Mouse (Mus musculus) cerebellum, adult 2 months (tissue): ENCODE measurements around the gene Tm9sf2. TPM values are rescaled to one million over a fixed set of nuclear protein-coding genes. Genes with fewer than 3 reads are reported as not detected.

Source experiments
- DNase-seq, 2 experiments: peaks; one replicate each; pipeline ENCODE4 v3.0.0; 2021
- H3K27ac ChIP-seq: fragments of 200-500 bp; 2 replicates; pipeline ENCODE4 v1.5.1; 2012; ENCODE audit warnings: low read length, control low read depth, inconsistent platforms; ENCODE audit not compliant: insufficient read depth
- H3K27me3 ChIP-seq: fragments of 200-500 bp; 2 replicates; pipeline ENCODE4 v1.6.1; 2012; ENCODE audit warnings: inconsistent platforms, mild to moderate bottlenecking, low read length, moderate library complexity; ENCODE audit not compliant: control insufficient read depth, insufficient read depth
- H3K4me1 ChIP-seq: fragments of 200-500 bp; 2 replicates; pipeline ENCODE4 v1.6.1; 2011; ENCODE audit warnings: low read length; ENCODE audit not compliant: control insufficient read depth, insufficient read depth
- H3K4me3 ChIP-seq: fragments of 200-500 bp; replicated peaks from 2 replicates; pipeline ENCODE3; 2011; ENCODE audit warnings: mild to moderate bottlenecking, low read depth, low read length, control low read depth; ENCODE audit not compliant: insufficient read depth
- CTCF ChIP-seq: fragments of 200-500 bp; IDR thresholded peaks from 2 replicates; pipeline ENCODE4 v1.5.1; 2011; ENCODE audit warnings: low read depth, mild to moderate bottlenecking, control low read depth, low read length, moderate library complexity, borderline replicate concordance; ENCODE audit not compliant: insufficient read depth
- POLR2A ChIP-seq: fragments of 200-500 bp; IDR thresholded peaks from 2 replicates; pipeline ENCODE4 v1.6.1; 2011; ENCODE audit warnings: low read length, control low read depth, borderline replicate concordance; ENCODE audit not compliant: insufficient read depth
- WGBS: fragments of 180-500 bp; shearing (Covaris S2); methylation state at CpG from one replicate; pipeline ENCODE4 v1.1.7; 2018; 5-methylcytosine and 5-hydroxymethylcytosine counted together
- polyA plus RNA-seq: library from polyadenylated mRNA; depleted of rRNA; stranded (reverse); fragments of >200 nt; gene quantifications from 2 replicates; pipeline ENCODE4 v1.2.3, GENCODE M21; 2012

The Tm9sf2 gene
- polyA plus RNA-seq, 1 experiment = 81.4 TPM

GRCm38 (mm10) chr14:122168912-122169311 lies 62.1 kb downstream of the Tm9sf2 start:
- H3K27ac ChIP-seq = no peak overlapping the region
- peak in 1 of 2 experiments; percentile 23 for DNase-seq
- no peak for TF ChIP-seq POLR2A
- H3K4me1 ChIP-seq = no peaks in the 10 kb centered on the region; the same call in 1 of the 2 replicates
- H3K4me3 ChIP-seq = no peak overlapping the region
- 18% methylated on average over 7 of the region's 7 CpGs for WGBS
- no peaks in the 10 kb centered on the region for H3K27me3 ChIP-seq

- Histone ChIP-seq H3K27ac (no peak overlapping the region), H3K27me3 (no peaks in the 10 kb centered on the region), H3K4me3 (no peak overlapping the region), H3K4me1 (no peaks in the 10 kb centered on the region; the same call in 1 of the 2 replicates)
- 51% methylated on average over 7 of the region's 7 CpGs for WGBS
- DNase-seq = no peak
- TF ChIP-seq CTCF = no peak
- TF ChIP-seq POLR2A = no peak
Observed at GRCm38 (mm10) chr14:122170202-122170781, 63.5 kb downstream of the Tm9sf2 start.

GRCm38 (mm10) chr14:122171031-122171430 lies 64.2 kb downstream of the Tm9sf2 start:
- WGBS = 89% methylated on average over 7 of the region's 7 CpGs
- no peak for TF ChIP-seq CTCF
- DNase-seq = no peak
- no peak overlapping the region for H3K27ac ChIP-seq
- no peak overlapping the region for H3K4me3 ChIP-seq
- no peaks in the 10 kb centered on the region for H3K27me3 ChIP-seq
- H3K4me1 ChIP-seq = no peaks in the 10 kb centered on the region; the same call in 1 of the 2 replicates

- TF ChIP-seq POLR2A (no peak), CTCF (no peak)
- no peak for DNase-seq
- WGBS = 73% methylated on average over 14 of the region's 14 CpGs
- H3K4me3 ChIP-seq = no peak overlapping the region
- no peak overlapping the region for H3K27ac ChIP-seq
- no peaks in the 10 kb centered on the region for H3K4me1 ChIP-seq
- no peaks in the 10 kb centered on the region for H3K27me3 ChIP-seq
Observed at GRCm38 (mm10) chr14:122176263-122176798, 69.5 kb downstream of the Tm9sf2 start.

- DNase-seq = no peak
- H3K4me1 ChIP-seq = no peaks in the 10 kb centered on the region; the same call in 1 of the 2 replicates
- no peaks in the 10 kb centered on the region for H3K27me3 ChIP-seq
- H3K4me3 ChIP-seq = no peak overlapping the region
- TF ChIP-seq CTCF = no peak
- TF ChIP-seq POLR2A = no peak
- 60% methylated on average over 16 of the region's 16 CpGs for WGBS
- H3K27ac ChIP-seq = no peak overlapping the region
Observed at GRCm38 (mm10) chr14:122179262-122179661, 72.4 kb downstream of the Tm9sf2 start.

GRCm38 (mm10) chr14:122181078-122181814 lies 74.4 kb downstream of the Tm9sf2 start, which contains the start of gene Clybl:
Gene Clybl, plus strand, starts transcription at chr14:122181704.
- Histone ChIP-seq H3K4me1 (no peaks in the 10 kb centered on the region; the same call in 1 of the 2 replicates), H3K4me3 (peak within 1 kb of the TSS; percentile 65), H3K27me3 (no peaks in the 10 kb centered on the region), H3K27ac (0 out of 2 replicates have a peak within 1 kb of the TSS, but pooled peaks have one; percentile 8)
- 5% methylated on average over 45 of the region's 45 CpGs for WGBS
- TF ChIP-seq CTCF = no peak
- peak; percentile 77 for TF ChIP-seq POLR2A
- DNase-seq = peak; percentile 95 to 96

GRCm38 (mm10) chr14:122181815-122182157 lies 74.9 kb downstream of the Tm9sf2 start:
- Histone ChIP-seq H3K4me1 (no peaks in the 10 kb centered on the region; the same call in 1 of the 2 replicates), H3K27ac (0 out of 2 replicates have a peak overlapping the region, but pooled peaks have one; percentile 8), H3K4me3 (peak overlapping the region; percentile 65), H3K27me3 (no peaks in the 10 kb centered on the region)
- DNase-seq = no peak
- TF ChIP-seq CTCF = no peak
- TF ChIP-seq POLR2A = no peak
- WGBS = under 1% methylated on average over 12 of the region's 12 CpGs

- no peak overlapping the region for H3K4me3 ChIP-seq
- no peaks in the 10 kb centered on the region; the same call in 1 of the 2 replicates for H3K4me1 ChIP-seq
- DNase-seq = no peak
- no peak overlapping the region for H3K27ac ChIP-seq
- WGBS = 84% methylated on average over 6 of the region's 6 CpGs
- TF ChIP-seq POLR2A (no peak), CTCF (no peak)
- H3K27me3 ChIP-seq = no peaks in the 10 kb centered on the region
Observed at GRCm38 (mm10) chr14:122182220-122182619, 75.4 kb downstream of the Tm9sf2 start.
